Mouse (Mus musculus): ENCODE results near the gene Rabac1. TPM values are rescaled to one million over a fixed set of nuclear protein-coding genes. Genes with fewer than 3 reads are reported as not detected.

The Rabac1 gene
- polyA plus RNA-seq, 1 experiment: 475 TPM

DNA sequence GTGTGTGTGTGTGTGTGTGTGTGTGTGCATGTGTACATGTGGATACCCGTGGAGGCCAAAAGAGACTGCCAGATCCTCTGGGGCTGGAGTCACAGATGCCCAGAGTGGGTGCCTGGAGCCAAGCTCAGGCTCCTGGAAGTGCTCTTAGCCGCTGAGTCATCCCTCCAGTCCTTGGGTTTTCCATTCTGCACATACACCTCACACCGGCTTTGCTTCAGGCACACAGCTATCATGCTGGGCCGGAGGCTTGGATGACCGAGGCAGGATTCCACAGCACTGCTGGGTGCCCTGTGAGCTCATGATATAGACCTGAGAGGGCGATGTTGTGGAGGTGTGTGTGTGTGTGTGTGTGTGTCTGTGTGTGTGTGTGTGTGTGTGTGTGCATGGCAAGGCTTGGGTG is 4.1 kb downstream of the Rabac1 start:
- H3K27me3 ChIP-seq (replicated peaks): peaks cover 5% of the 10 kb centered on the region
- H3K4me3 ChIP-seq (replicated peaks): no peak overlapping the region
- H3K36me3 ChIP-seq (replicated peaks; ENCODE audit: low read length): peaks cover 30% of the 10 kb centered on the region
- H3K4me1 ChIP-seq: peaks cover 55% of the 10 kb centered on the region
- no peak for TF ChIP-seq FLI1 (IDR thresholded peaks at IDR 0.05; ENCODE audit: low read length)
- H3K9me3 ChIP-seq: no peaks in the 10 kb centered on the region

DNA sequence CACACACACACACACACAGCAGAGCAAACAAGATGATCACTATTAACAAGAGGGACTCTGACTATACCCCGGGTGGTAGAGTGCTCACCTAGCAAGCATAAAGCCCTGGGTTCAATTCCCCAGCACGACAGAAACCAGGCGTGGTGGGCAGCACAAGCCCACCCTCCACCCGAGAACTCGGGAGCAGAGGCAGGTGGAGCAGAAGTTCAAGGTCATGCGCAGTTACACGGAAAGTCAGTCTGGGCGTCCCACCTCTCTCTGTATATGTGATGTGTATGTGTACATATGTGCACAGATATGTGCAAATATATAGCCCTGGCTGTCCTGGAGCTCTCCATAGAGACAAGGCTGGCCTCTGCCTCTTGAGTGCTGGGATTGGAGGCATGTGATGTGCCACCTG is 4.6 kb downstream of the Rabac1 start:
- TF ChIP-seq FLI1 (IDR thresholded peaks at IDR 0.05; ENCODE audit: low read length) (no peak), GATA1 (IDR thresholded peaks at IDR 0.05; ENCODE audit: borderline replicate concordance, low read length) (no peak)
- Histone ChIP-seq H3K9me3 (no peaks in the 10 kb centered on the region), H3K4me3 (replicated peaks) (no peak overlapping the region), H3K27me3 (replicated peaks) (peaks cover 6% of the 10 kb centered on the region), H3K4me1 (peaks cover 50% of the 10 kb centered on the region), H3K36me3 (replicated peaks; ENCODE audit: low read length) (peaks cover 30% of the 10 kb centered on the region)

DNA sequence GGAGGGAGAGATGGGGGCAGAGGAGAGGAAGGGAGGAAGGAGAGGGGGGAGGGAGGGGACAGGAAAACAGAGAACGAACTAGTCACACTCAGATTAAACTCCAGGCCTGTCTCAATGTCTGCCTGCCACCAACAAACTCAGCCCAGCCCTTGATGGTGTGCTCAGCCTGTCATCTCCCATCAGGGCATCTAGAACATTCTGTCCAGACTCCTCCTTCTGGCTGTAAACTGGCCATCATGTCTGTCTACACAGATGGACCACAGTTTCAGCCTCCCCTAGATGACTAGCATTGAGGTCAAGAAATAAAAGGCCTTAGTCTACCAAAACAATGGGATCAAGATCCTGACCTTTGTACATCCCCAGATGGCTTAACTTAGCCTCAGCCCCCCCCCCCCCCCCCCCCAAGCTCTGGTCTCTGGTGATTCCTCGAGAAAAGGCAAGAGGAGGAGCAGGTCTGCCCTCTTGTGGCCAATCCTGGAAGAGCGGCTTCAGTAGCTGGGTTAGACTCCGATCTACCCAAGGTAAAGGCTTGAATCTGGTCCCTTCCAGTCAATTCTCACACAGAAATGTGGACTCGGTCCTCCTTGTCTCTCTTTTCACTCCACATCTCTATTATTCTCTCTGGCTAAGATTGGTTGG is 7.5 kb downstream of the Rabac1 start:
- peaks cover 12% of the 10 kb centered on the region for H3K27me3 ChIP-seq (replicated peaks)
- TF ChIP-seq FLI1 (IDR thresholded peaks at IDR 0.05; ENCODE audit: low read length) (no peak), GATA1 (IDR thresholded peaks at IDR 0.05; ENCODE audit: borderline replicate concordance, low read length) (no peak)

DNA sequence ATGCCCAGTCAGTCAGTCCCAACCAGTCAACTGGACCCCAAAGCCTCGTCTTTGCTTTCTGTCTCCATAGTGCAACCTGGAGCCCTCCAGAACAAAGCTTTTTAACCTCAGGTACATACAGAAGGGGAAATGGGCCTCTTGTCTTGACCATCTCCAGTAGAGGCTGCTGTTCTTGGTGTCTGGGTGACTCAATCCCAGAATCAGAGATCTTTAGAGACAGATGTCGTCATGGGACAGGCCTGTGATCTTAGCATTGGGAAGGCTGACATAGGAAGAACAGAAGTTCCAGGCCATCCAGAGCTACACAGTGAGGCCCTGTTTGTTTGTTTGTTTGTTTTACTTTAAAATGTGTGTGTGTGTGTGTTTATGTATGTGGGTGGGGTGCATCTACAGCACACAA is 8.3 kb downstream of the Rabac1 start:
- H3K4me3 ChIP-seq (replicated peaks): no peak overlapping the region
- H3K27me3 ChIP-seq (replicated peaks): peaks cover 14% of the 10 kb centered on the region
- no peaks in the 10 kb centered on the region for H3K9me3 ChIP-seq
- peaks cover 8% of the 10 kb centered on the region for H3K36me3 ChIP-seq (replicated peaks; ENCODE audit: low read length)
- peaks cover 34% of the 10 kb centered on the region for H3K4me1 ChIP-seq
- no peak for TF ChIP-seq GATA1 (IDR thresholded peaks at IDR 0.05; ENCODE audit: borderline replicate concordance, low read length)
- no peak for TF ChIP-seq FLI1 (IDR thresholded peaks at IDR 0.05; ENCODE audit: low read length)

More for the DNA sequence above, 7.5 kb downstream of the Rabac1 start:
- peaks cover 15% of the 10 kb centered on the region for H3K36me3 ChIP-seq (replicated peaks; ENCODE audit: low read length)
- peaks cover 34% of the 10 kb centered on the region for H3K4me1 ChIP-seq
- H3K9me3 ChIP-seq: no peaks in the 10 kb centered on the region
- peak overlapping the region; percentile 44 for H3K4me3 ChIP-seq (replicated peaks)

DNA sequence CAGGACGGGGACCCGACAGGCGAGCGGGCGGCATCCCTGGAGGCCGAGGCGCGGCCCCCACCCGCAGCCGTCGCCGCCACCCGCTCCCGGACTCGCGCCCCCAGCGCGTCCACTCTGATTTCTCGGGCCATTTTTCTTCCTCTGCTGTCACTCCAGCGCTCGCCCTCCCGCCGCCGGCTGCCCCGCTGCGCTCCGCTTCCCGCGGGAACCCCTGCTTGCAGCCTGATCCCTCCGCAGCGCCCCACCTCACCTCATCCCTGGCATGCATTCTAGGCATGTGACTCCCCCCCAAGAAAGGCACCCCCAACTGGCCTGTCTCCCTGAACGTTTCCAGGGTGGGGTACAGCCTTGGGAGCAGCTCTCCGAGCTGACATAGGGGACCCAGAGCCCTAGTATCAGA is 17.3 kb downstream of the Rabac1 start:
- Histone ChIP-seq H3K4me3 (replicated peaks) (no peak overlapping the region), H3K4me1 (peaks cover 16% of the 10 kb centered on the region), H3K27me3 (replicated peaks) (peaks cover 70% of the 10 kb centered on the region), H3K9me3 (peaks cover 3% of the 10 kb centered on the region; the same call in 1 of the 2 replicates), H3K36me3 (replicated peaks; ENCODE audit: low read length) (no peaks in the 10 kb centered on the region)
- TF ChIP-seq FLI1 (IDR thresholded peaks at IDR 0.05; ENCODE audit: low read length): no peak
- no peak for TF ChIP-seq GATA1 (IDR thresholded peaks at IDR 0.05; ENCODE audit: borderline replicate concordance, low read length)

DNA sequence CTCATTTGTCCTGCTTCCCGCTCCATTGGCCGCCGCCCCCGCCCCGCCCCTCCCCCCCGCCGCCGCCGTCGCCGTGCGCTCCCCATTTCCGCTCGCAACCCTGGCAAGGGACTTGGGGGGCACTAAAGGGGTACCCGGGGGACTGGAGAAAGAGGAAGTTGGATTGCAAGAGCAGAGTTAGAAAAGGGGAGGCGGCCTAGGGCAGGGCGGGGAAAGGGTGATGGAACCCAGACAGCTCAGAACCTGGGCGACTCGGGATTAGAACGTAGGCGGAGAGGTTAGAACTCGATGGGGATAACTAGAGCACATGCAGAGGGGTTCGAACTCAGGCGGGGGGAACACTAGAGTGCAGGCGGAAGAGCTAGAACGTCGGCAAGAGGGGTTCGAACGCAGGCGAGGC is 18.1 kb downstream of the Rabac1 start:
- no peaks in the 10 kb centered on the region for H3K36me3 ChIP-seq (replicated peaks; ENCODE audit: low read length)
- TF ChIP-seq FLI1 (IDR thresholded peaks at IDR 0.05; ENCODE audit: low read length): no peak
- no peak for TF ChIP-seq GATA1 (IDR thresholded peaks at IDR 0.05; ENCODE audit: borderline replicate concordance, low read length)
- H3K4me1 ChIP-seq: peaks cover 23% of the 10 kb centered on the region
- H3K4me3 ChIP-seq (replicated peaks): peak overlapping the region; percentile 71
- peaks cover 76% of the 10 kb centered on the region for H3K27me3 ChIP-seq (replicated peaks)
- peaks cover 3% of the 10 kb centered on the region; the same call in 1 of the 2 replicates for H3K9me3 ChIP-seq

DNA sequence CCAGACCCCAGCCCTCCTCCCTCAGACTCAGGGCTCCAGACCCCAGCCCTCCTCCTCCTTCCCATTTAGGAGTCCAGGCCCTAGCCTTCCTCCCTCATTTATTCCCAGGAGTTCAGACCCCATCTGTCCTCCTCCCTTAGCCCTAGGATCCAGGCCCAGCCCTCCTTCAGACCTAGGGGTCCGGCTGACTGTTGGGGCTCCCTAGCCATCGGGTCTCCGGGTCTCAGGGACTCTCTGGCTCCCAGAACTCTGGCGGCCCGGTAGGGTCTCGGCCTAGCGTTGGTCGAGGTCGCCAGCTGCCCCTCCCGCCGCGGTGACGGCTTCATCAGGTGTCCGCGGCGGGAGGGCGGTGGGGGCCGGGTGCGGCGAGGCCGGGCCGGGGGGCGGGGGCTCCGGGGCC is 18.6 kb downstream of the Rabac1 start:
- peaks cover 81% of the 10 kb centered on the region for H3K27me3 ChIP-seq (replicated peaks)
- peaks cover 27% of the 10 kb centered on the region for H3K4me1 ChIP-seq
- H3K4me3 ChIP-seq (replicated peaks): peak overlapping the region; percentile 42
- TF ChIP-seq GATA1 (IDR thresholded peaks at IDR 0.05; ENCODE audit: borderline replicate concordance, low read length): no peak
- no peak for TF ChIP-seq FLI1 (IDR thresholded peaks at IDR 0.05; ENCODE audit: low read length)
- H3K9me3 ChIP-seq: peaks cover 3% of the 10 kb centered on the region; the same call in 1 of the 2 replicates
- no peaks in the 10 kb centered on the region for H3K36me3 ChIP-seq (replicated peaks; ENCODE audit: low read length)

DNA sequence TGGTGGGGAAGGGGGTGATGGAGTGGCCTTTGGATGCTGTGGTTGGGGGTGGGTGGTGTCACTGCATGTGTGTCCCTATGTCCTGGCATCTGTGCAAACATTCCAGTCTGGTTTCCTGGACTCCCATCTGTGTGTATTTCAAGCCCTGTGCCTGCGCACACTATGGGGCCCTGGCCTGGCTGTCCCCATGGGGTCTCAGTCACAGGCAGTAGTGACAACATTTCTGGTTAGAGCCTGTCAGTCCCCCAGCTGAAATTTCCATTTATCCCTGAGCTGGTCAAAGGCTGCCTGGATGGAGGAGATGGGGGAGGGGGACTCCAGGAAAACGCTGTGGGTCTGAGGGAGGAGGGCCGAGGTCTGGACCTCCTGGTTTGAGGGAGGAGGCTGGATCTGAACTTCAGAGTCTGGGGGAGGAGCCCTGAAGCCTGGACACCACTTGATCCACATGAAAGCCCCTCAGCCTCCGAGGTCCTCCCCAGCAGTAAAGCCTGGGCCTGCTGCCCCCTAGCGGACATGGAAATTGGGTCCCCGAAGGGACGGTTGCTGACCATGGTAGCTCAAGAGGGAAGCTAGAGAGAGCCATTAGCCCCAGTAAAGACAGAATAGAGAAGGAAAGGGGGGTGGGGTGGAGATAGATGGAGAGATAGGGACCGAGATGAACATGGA is 22.5 kb downstream of the Rabac1 start:
- Histone ChIP-seq H3K9me3 (no peaks in the 10 kb centered on the region), H3K27me3 (replicated peaks) (peaks cover 98% of the 10 kb centered on the region), H3K36me3 (replicated peaks; ENCODE audit: low read length) (no peaks in the 10 kb centered on the region), H3K4me3 (replicated peaks) (peak overlapping the region; percentile 38), H3K4me1 (peaks cover 39% of the 10 kb centered on the region)
- TF ChIP-seq GATA1 (IDR thresholded peaks at IDR 0.05; ENCODE audit: borderline replicate concordance, low read length) (no peak), FLI1 (IDR thresholded peaks at IDR 0.05; ENCODE audit: low read length) (no peak)

DNA sequence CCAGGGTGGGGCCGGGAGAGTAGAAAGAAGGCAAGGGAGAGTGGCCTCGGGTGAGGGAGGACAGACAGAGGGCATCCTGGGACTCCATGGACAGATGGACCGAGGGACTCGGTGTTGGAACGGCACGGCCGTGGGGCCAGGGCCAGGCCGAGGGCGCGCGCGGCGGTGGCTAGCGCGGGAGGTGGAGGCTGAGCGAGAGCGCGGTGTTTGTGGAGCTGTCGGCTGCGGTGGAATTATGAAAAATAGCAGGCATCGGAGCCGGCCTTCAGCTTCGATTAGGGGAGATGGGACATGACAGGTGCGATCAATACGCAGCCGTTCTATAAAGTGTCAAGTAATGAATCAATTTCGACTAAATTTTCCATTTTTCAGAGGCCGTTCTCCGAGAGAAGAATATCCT is 23.8 kb downstream of the Rabac1 start:
- H3K9me3 ChIP-seq: no peaks in the 10 kb centered on the region
- peaks cover 44% of the 10 kb centered on the region for H3K4me1 ChIP-seq
- no peak for TF ChIP-seq FLI1 (IDR thresholded peaks at IDR 0.05; ENCODE audit: low read length)
- no peak for TF ChIP-seq GATA1 (IDR thresholded peaks at IDR 0.05; ENCODE audit: borderline replicate concordance, low read length)
- peak overlapping the region; percentile 53 for H3K4me3 ChIP-seq (replicated peaks)
- H3K36me3 ChIP-seq (replicated peaks; ENCODE audit: low read length): no peaks in the 10 kb centered on the region
- H3K27me3 ChIP-seq (replicated peaks): peaks cover 99% of the 10 kb centered on the region

DNA sequence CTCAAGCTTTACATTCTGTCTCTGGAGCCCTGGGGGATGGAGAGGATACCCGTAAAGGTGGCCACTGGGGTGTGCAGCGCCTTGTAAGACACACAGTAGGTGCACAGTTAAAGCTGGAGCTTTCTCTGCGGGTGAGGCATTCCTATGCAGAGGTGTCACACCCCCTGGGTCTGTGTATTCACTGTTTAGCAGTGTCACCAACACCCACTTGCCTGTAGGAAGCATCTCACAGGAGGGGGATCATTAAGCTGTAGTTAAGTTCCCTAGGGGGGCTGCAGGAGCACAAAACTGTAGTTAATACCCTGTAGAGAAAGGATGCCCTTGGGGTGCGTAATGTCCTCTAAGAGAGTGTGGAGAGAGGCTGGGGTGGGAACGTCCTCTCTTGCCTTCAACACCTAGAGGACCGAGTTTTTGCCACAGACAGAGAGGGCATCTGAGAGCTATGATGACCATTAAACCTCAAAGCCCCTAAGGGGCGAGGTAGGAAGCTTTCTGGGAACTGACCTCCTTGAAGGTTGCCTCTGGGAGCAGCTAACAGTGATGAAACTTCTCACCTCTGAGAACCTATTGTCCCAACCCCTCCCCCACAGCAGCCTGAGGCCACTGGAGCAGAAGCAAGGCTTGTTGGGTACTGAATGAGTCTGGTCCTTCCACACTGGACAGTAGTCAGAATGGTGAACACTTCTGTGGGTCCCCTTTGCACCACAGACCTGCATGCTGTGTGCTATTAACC is 25.1 kb downstream of the Rabac1 start:
- Histone ChIP-seq H3K4me1 (peaks cover 44% of the 10 kb centered on the region), H3K9me3 (no peaks in the 10 kb centered on the region), H3K4me3 (replicated peaks) (no peak overlapping the region), H3K36me3 (replicated peaks; ENCODE audit: low read length) (no peaks in the 10 kb centered on the region), H3K27me3 (replicated peaks) (peaks cover 100% of the 10 kb centered on the region)
- TF ChIP-seq FLI1 (IDR thresholded peaks at IDR 0.05; ENCODE audit: low read length) (no peak), GATA1 (IDR thresholded peaks at IDR 0.05; ENCODE audit: borderline replicate concordance, low read length) (no peak)

Data from megakaryocyte, embryonic 14.5 days (primary cell).